Mouse (Mus musculus): Measurements from ENCODE around the gene Adgra1. TPM values are rescaled to one million over a fixed set of nuclear protein-coding genes. Genes with fewer than 3 reads are reported as not detected.

The Adgra1 gene
- polyA plus RNA-seq, 1 experiment from 2014 or later = not detected

- H3K36me3 ChIP-seq (replicated peaks; ENCODE audit: insufficient read depth, low read length) = no peaks in the 10 kb centered on the region
- WGBS (ENCODE audit: insufficient replicate concordance) = 81% methylated on average over 4 of the region's 4 CpGs
- no peaks in the 10 kb centered on the region for H3K9me3 ChIP-seq (ENCODE audit: low read length)
- H3K27ac ChIP-seq (ENCODE audit: low read depth) = no peak overlapping the region
- H3K4me2 ChIP-seq (ENCODE audit: low read depth, low read length) = no peak overlapping the region
- H3K27me3 ChIP-seq (ENCODE audit: insufficient read depth, low read length) = no peaks in the 10 kb centered on the region
- no peak for TF ChIP-seq CTCF (IDR thresholded peaks at IDR 0.05; ENCODE audit: low read depth)
- TF ChIP-seq EP300 (IDR thresholded peaks at IDR 0.05; ENCODE audit: low read depth) = no peak
- H3K4me3 ChIP-seq (ENCODE audit: low read depth, low read length) = no peak overlapping the region
- no peak overlapping the region for H3K9ac ChIP-seq (replicated peaks)
- no peaks in the 10 kb centered on the region for H3K4me1 ChIP-seq (ENCODE audit: insufficient read depth)
- no peak for ATAC-seq
- no peak for DNase-seq
Observed at GRCm38 (mm10) chr7:139883545-139883944, 49.6 kb downstream of the Adgra1 start.

- TF ChIP-seq CTCF (IDR thresholded peaks at IDR 0.05; ENCODE audit: low read depth) (no peak), EP300 (IDR thresholded peaks at IDR 0.05; ENCODE audit: low read depth) (no peak)
- H3K36me3 ChIP-seq (replicated peaks; ENCODE audit: insufficient read depth, low read length) = no peaks in the 10 kb centered on the region
- no peak overlapping the region for H3K9ac ChIP-seq (replicated peaks)
- 64% methylated on average over 5 of the region's 5 CpGs for WGBS (ENCODE audit: insufficient replicate concordance)
- ATAC-seq = no peak
- no peak overlapping the region for H3K4me2 ChIP-seq (ENCODE audit: low read depth, low read length)
- no peaks in the 10 kb centered on the region for H3K4me1 ChIP-seq (ENCODE audit: insufficient read depth)
- H3K4me3 ChIP-seq (ENCODE audit: low read depth, low read length) = no peak overlapping the region
- no peak for DNase-seq
- peaks cover 28% of the 10 kb centered on the region for H3K27me3 ChIP-seq (ENCODE audit: insufficient read depth, low read length)
- no peaks in the 10 kb centered on the region for H3K9me3 ChIP-seq (ENCODE audit: low read length)
- H3K27ac ChIP-seq (ENCODE audit: low read depth) = no peak overlapping the region
Observed at GRCm38 (mm10) chr7:139891779-139892178, 57.8 kb downstream of the Adgra1 start.

GRCm38 (mm10) chr7:139894655-139895557 is 60.9 kb downstream of the Adgra1 start, which contains the start of gene Kndc1:
Gene Kndc1 (plus strand): TSS chr7:139894696.
- ATAC-seq = no peak
- Histone ChIP-seq H3K9ac (replicated peaks) (no peak within 1 kb of the TSS), H3K9me3 (ENCODE audit: low read length) (no peaks in the 10 kb centered on the region), H3K4me3 (ENCODE audit: low read depth, low read length) (no peak within 1 kb of the TSS), H3K27ac (ENCODE audit: low read depth) (no peak within 1 kb of the TSS), H3K36me3 (replicated peaks; ENCODE audit: insufficient read depth, low read length) (no peaks in the 10 kb centered on the region), H3K27me3 (ENCODE audit: insufficient read depth, low read length) (peaks cover 28% of the 10 kb centered on the region), H3K4me2 (ENCODE audit: low read depth, low read length) (no peak within 1 kb of the TSS; the same call in 1 of the 2 replicates), H3K4me1 (ENCODE audit: insufficient read depth) (no peaks in the 10 kb centered on the region)
- WGBS (ENCODE audit: insufficient replicate concordance) = 6% methylated on average over 34 of the region's 50 CpGs
- TF ChIP-seq EP300 (IDR thresholded peaks at IDR 0.05; ENCODE audit: low read depth) (no peak), CTCF (IDR thresholded peaks at IDR 0.05; ENCODE audit: low read depth) (no peak)
- no peak for DNase-seq

- peaks cover 28% of the 10 kb centered on the region for H3K27me3 ChIP-seq (ENCODE audit: insufficient read depth, low read length)
- H3K27ac ChIP-seq (ENCODE audit: low read depth) = no peak overlapping the region
- TF ChIP-seq EP300 (IDR thresholded peaks at IDR 0.05; ENCODE audit: low read depth) (no peak), CTCF (IDR thresholded peaks at IDR 0.05; ENCODE audit: low read depth) (no peak)
- DNase-seq (no peak), ATAC-seq (no peak)
- no peaks in the 10 kb centered on the region for H3K36me3 ChIP-seq (replicated peaks; ENCODE audit: insufficient read depth, low read length)
- no peak overlapping the region for H3K4me2 ChIP-seq (ENCODE audit: low read depth, low read length)
- H3K9ac ChIP-seq (replicated peaks) = no peak overlapping the region
- WGBS (ENCODE audit: insufficient replicate concordance) = 71% methylated on average over 7 of the region's 7 CpGs
- H3K4me1 ChIP-seq (ENCODE audit: insufficient read depth) = no peaks in the 10 kb centered on the region
- H3K4me3 ChIP-seq (ENCODE audit: low read depth, low read length) = no peak overlapping the region
- H3K9me3 ChIP-seq (ENCODE audit: low read length) = no peaks in the 10 kb centered on the region
Observed at GRCm38 (mm10) chr7:139896271-139896670, 62.3 kb downstream of the Adgra1 start.

- 68% methylated on average over 7 of the region's 7 CpGs for WGBS (ENCODE audit: insufficient replicate concordance)
Observed at GRCm38 (mm10) chr7:139896796-139897195, 62.8 kb downstream of the Adgra1 start.

GRCm38 (mm10) chr7:139898606-139899005 is 64.6 kb downstream of the Adgra1 start:
- Histone ChIP-seq H3K4me2 (ENCODE audit: low read depth, low read length) (no peak overlapping the region), H3K27ac (ENCODE audit: low read depth) (no peak overlapping the region), H3K9ac (replicated peaks) (no peak overlapping the region), H3K4me1 (ENCODE audit: insufficient read depth) (no peaks in the 10 kb centered on the region), H3K9me3 (ENCODE audit: low read length) (no peaks in the 10 kb centered on the region), H3K36me3 (replicated peaks; ENCODE audit: insufficient read depth, low read length) (no peaks in the 10 kb centered on the region), H3K4me3 (ENCODE audit: low read depth, low read length) (no peak overlapping the region), H3K27me3 (ENCODE audit: insufficient read depth, low read length) (peaks cover 18% of the 10 kb centered on the region)
- ATAC-seq (no peak), DNase-seq (no peak)
- TF ChIP-seq CTCF (IDR thresholded peaks at IDR 0.05; ENCODE audit: low read depth) = no peak
- no peak for TF ChIP-seq EP300 (IDR thresholded peaks at IDR 0.05; ENCODE audit: low read depth)
- WGBS (ENCODE audit: insufficient replicate concordance) = 74% methylated on average over 2 of the region's 2 CpGs

More at GRCm38 (mm10) chr7:139896796-139897195, 62.8 kb downstream of the Adgra1 start:
- Histone ChIP-seq H3K27ac (ENCODE audit: low read depth) (no peak overlapping the region), H3K4me3 (ENCODE audit: low read depth, low read length) (no peak overlapping the region), H3K36me3 (replicated peaks; ENCODE audit: insufficient read depth, low read length) (no peaks in the 10 kb centered on the region), H3K4me1 (ENCODE audit: insufficient read depth) (no peaks in the 10 kb centered on the region), H3K9ac (replicated peaks) (no peak overlapping the region), H3K4me2 (ENCODE audit: low read depth, low read length) (no peak overlapping the region), H3K27me3 (ENCODE audit: insufficient read depth, low read length) (peaks cover 28% of the 10 kb centered on the region), H3K9me3 (ENCODE audit: low read length) (no peaks in the 10 kb centered on the region)
- TF ChIP-seq EP300 (IDR thresholded peaks at IDR 0.05; ENCODE audit: low read depth) (no peak), CTCF (IDR thresholded peaks at IDR 0.05; ENCODE audit: low read depth) (no peak)
- DNase-seq = no peak
- ATAC-seq = no peak

Measured in liver, postnatal 0 days (tissue).